Mouse (Mus musculus): ENCODE measurements around the gene Rfx3. TPM values are rescaled to one million over a fixed set of nuclear protein-coding genes. Genes with fewer than 3 reads are reported as not detected.

Gene Rfx3
- polyA plus RNA-seq, 1 experiment from 2014 or later = 40.3 TPM

DNA sequence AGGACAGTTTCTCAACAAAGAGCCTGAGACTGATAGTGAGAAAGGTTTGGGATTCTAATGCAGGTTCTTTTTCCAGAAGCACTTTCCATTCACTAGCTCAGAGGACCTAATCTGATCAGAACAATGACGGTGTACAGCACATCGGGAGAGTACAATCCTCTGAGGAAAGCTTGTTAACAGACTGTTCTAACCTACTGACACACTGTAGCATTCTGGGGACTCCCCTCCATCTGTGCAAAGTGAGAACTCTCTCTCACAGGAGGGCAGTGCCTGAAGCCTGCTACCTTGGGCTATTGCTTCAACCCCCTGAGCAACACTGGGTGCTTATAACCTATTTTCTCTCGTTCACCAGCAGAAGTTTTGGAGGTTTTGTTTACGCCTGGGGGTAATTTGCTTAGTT, 106.8 kb downstream of the Rfx3 start:
- H3K4me3 ChIP-seq = no peak overlapping the region
- H3K36me3 ChIP-seq = no peaks in the 10 kb centered on the region
- peak; percentile 89 for ATAC-seq (replicated peaks)
- 5% methylated on average over 4 of the region's 4 CpGs for WGBS
- H3K4me2 ChIP-seq (replicated peaks) = no peak overlapping the region
- H3K27me3 ChIP-seq = no peaks in the 10 kb centered on the region
- no peak overlapping the region for H3K9ac ChIP-seq (replicated peaks)
- H3K27ac ChIP-seq (replicated peaks) = peak overlapping the region; percentile 59
- H3K9me3 ChIP-seq = no peaks in the 10 kb centered on the region
- H3K4me1 ChIP-seq = peaks cover 12% of the 10 kb centered on the region

DNA sequence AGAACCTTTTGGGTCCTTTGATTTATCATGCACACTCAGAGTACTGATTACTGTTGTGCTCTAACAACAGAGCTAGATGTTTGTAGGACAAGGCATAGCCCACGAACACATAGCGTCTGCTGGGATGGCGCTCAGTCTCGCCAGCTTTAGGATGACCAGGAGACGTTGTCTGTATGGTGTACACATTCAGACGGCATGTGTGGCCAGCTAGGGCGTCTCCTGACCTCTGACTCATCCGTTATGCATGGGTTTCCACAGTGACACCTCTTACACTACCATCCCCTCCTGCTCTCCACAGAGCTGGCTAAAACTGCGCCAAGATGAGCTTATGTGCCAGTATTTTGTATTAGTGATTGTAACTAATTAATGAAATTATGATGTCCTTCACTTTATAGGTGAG, 108.4 kb downstream of the Rfx3 start:
- Histone ChIP-seq H3K4me3 (no peak overlapping the region), H3K27ac (replicated peaks) (no peak overlapping the region), H3K27me3 (no peaks in the 10 kb centered on the region), H3K9ac (replicated peaks) (no peak overlapping the region), H3K4me2 (replicated peaks) (no peak overlapping the region), H3K36me3 (no peaks in the 10 kb centered on the region), H3K9me3 (no peaks in the 10 kb centered on the region), H3K4me1 (peaks cover 12% of the 10 kb centered on the region)
- ATAC-seq (replicated peaks) = no peak
- 90% methylated on average over 9 of the region's 9 CpGs for whole genome bisulfite sequencing

DNA sequence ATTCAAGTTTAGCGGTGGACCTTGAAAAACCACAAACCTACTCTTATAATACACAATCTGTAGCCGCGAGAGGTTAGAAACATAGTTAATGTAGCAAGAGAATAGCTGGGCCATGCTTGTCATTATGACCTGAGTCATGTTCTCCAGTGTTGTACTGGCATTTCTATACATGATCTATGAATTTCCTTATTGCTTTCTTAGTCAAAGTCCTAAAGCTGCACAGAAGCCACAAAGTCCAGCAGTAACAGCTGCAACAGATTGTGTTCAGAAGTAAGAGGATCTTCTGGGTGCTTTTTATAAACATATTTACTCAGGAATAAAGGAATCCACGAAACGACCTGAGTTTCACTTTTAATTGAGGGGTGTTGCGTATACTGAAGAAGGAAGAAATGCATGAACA, 109.3 kb downstream of the Rfx3 start:
- Histone ChIP-seq H3K9ac (replicated peaks) (no peak overlapping the region), H3K27me3 (no peaks in the 10 kb centered on the region), H3K4me1 (peaks cover 12% of the 10 kb centered on the region), H3K4me3 (no peak overlapping the region), H3K27ac (replicated peaks) (no peak overlapping the region), H3K4me2 (replicated peaks) (no peak overlapping the region), H3K36me3 (no peaks in the 10 kb centered on the region), H3K9me3 (no peaks in the 10 kb centered on the region)
- ATAC-seq (replicated peaks) = no peak
- 88% methylated on average over 6 of the region's 6 CpGs for WGBS

DNA sequence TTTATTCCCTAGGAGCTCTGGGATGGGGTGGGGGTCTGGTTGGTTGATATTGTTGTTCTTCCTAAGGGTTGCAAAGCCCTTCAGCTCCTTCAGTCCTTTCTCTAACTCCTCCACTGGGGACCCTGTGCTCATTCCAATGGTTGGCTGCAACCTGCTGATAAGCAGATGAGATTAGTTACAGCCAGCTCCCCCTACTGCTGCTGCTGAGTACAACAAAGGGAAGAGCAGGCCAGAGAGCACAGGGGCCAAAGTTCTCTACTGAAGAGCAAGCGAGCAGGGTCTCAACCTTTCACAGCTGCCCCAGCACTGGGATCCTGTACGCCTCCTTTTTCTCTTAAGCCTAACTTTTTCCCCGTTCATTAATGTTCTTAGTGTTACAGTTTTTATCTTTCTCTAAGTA, 126.4 kb downstream of the Rfx3 start:
- H3K27me3 ChIP-seq = no peaks in the 10 kb centered on the region
- 86% methylated on average over 3 of the region's 3 CpGs for WGBS
- H3K9ac ChIP-seq (replicated peaks) = no peak overlapping the region
- H3K36me3 ChIP-seq = no peaks in the 10 kb centered on the region
- H3K4me3 ChIP-seq = no peak overlapping the region
- H3K4me2 ChIP-seq (replicated peaks) = no peak overlapping the region
- H3K4me1 ChIP-seq = no peaks in the 10 kb centered on the region
- no peak for ATAC-seq (replicated peaks)
- no peaks in the 10 kb centered on the region for H3K9me3 ChIP-seq
- no peak overlapping the region for H3K27ac ChIP-seq (replicated peaks)

DNA sequence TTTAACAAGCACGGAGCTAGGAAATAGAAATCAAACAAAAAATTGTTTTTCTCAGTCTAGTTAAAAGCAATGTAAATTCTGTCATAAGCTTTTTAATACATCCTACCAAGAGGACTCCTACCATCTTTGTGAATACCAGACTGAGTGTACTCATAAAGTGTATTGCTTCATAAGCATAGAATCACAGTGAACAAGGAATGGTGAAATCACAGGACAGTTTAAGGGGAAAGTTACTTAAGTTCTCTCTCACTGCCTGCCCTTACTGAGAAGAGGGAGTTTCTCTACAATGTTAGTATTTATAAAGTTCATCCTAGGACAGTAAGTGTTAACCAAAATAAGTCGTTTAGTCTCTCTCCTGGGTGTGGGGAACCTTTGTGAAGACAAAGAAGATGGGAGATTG, 133.5 kb downstream of the Rfx3 start:
- Histone ChIP-seq H3K27me3 (no peaks in the 10 kb centered on the region), H3K4me3 (no peak overlapping the region), H3K4me2 (replicated peaks) (no peak overlapping the region), H3K9me3 (no peaks in the 10 kb centered on the region), H3K36me3 (no peaks in the 10 kb centered on the region), H3K9ac (replicated peaks) (no peak overlapping the region), H3K27ac (replicated peaks) (no peak overlapping the region), H3K4me1 (no peaks in the 10 kb centered on the region)
- WGBS = 87% methylated on average over 2 of the region's 2 CpGs
- no peak for ATAC-seq (replicated peaks)

DNA sequence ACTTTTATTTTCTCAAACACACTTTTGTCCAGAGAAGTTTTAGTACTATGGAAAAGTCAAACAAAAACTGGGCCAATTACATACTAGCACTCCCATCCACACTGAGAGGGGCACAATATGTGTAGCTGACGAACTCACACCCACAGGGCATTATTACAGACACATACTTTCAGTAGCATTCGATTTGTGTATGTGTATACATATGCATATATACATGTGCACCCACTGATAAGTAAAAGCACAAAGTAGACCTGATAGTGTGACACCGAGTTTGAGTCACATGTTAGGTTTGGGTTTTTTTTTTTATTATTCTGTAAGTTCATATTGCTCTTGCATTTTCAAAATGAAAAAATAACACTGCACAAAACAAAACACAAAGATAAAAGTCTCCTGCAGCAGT, 140.2 kb downstream of the Rfx3 start:
- H3K9ac ChIP-seq (replicated peaks) = no peak overlapping the region
- no peak overlapping the region for H3K27ac ChIP-seq (replicated peaks)
- no peak for ATAC-seq (replicated peaks)
- H3K36me3 ChIP-seq = no peaks in the 10 kb centered on the region
- H3K4me2 ChIP-seq (replicated peaks) = no peak overlapping the region
- no peaks in the 10 kb centered on the region for H3K9me3 ChIP-seq
- WGBS = 91% methylated on average over 3 of the region's 3 CpGs
- no peaks in the 10 kb centered on the region for H3K27me3 ChIP-seq
- no peak overlapping the region for H3K4me3 ChIP-seq
- H3K4me1 ChIP-seq = no peaks in the 10 kb centered on the region

DNA sequence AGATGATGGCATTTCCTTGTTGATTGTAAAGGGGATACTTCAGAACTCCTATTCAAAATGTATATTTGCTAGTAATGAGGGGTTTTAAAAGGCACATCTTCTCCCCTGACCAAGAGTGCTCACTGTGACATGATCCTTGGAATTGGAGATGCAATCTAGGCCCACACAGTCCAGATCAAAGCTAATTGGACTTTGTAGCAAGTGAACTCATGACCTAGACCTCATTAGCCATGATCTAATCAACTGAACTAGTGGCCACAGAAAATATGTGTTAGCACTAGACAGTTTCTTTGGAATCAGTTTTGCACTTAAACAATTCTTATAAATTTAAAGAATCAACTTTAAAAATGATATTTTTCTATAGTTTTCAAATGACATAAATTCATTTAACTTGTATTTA, 151.3 kb downstream of the Rfx3 start:
- Histone ChIP-seq H3K4me3 (no peak overlapping the region), H3K4me1 (no peaks in the 10 kb centered on the region), H3K27ac (replicated peaks) (no peak overlapping the region), H3K4me2 (replicated peaks) (no peak overlapping the region), H3K36me3 (no peaks in the 10 kb centered on the region), H3K9me3 (no peaks in the 10 kb centered on the region), H3K9ac (replicated peaks) (no peak overlapping the region), H3K27me3 (no peaks in the 10 kb centered on the region)
- no peak for ATAC-seq (replicated peaks)

DNA sequence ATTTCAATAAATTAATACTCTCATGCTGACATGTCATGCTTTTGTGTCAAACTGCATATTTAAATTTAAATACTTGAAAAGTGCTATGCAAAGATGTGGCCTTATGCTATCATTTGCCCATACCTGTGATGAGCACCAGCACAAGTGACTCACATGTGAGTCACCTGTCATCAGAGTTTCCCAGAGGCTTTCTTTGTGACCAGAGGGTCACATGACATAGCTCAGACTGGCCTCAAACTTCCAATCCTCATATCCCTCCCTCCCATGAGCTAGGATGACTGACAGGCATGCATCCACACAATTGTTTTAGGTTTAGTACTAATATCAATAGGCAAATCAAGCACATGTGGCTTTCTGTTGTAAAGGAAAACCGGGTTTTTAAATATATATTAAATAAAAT, 162.0 kb downstream of the Rfx3 start:
- Histone ChIP-seq H3K27ac (replicated peaks) (no peak overlapping the region), H3K4me1 (no peaks in the 10 kb centered on the region), H3K36me3 (peaks cover 4% of the 10 kb centered on the region; the same call in 1 of the 2 replicates), H3K9ac (replicated peaks) (no peak overlapping the region), H3K4me2 (replicated peaks) (no peak overlapping the region), H3K9me3 (no peaks in the 10 kb centered on the region), H3K27me3 (no peaks in the 10 kb centered on the region), H3K4me3 (no peak overlapping the region)
- WGBS = 88% methylated on average over 1 of the region's 1 CpGs
- ATAC-seq (replicated peaks) = no peak

DNA sequence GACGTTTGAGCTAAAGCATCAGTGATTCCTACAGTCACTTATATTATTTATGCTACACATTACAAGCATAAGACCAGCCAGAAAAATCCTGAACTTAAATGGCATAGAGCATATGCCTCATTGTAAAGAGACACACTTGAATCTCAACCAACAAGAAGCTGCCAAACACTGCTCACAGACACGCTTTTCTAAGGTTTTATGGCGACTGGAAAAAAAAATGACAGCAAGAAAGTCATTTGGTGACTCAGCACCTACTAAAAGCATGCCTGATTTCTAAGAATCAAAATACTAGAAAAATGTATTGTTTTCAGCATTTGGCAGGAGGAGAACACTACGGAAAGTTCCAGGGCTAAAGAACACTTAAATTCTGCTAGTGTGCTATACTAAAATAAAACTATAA, 163.9 kb downstream of the Rfx3 start:
- H3K4me1 ChIP-seq = no peaks in the 10 kb centered on the region
- 80% methylated on average over 4 of the region's 4 CpGs for WGBS
- no peak for ATAC-seq (replicated peaks)
- H3K27ac ChIP-seq (replicated peaks) = no peak overlapping the region
- no peaks in the 10 kb centered on the region for H3K27me3 ChIP-seq
- H3K4me2 ChIP-seq (replicated peaks) = no peak overlapping the region
- no peak overlapping the region for H3K4me3 ChIP-seq
- no peak overlapping the region for H3K9ac ChIP-seq (replicated peaks)
- H3K36me3 ChIP-seq = peaks cover 4% of the 10 kb centered on the region; the same call in 1 of the 2 replicates
- H3K9me3 ChIP-seq = no peaks in the 10 kb centered on the region

DNA sequence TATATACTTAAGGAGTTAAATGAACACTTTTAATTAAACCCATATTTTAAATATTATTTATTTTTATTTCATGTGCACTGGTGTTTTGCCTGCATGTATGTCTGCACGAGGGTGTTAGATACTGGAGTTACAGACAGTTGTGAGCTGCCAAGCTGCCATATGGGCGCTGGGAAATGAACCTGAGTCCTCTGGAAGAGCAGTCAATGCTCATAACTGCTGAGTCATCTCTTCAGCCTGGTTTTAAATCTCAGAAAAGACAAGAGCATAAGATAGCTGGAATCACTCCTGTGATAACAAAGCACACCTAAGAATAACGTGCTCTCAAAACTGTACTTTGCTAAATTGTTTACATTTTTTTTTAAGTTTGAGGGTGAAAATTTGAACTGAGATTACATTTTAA, 172.3 kb downstream of the Rfx3 start:
- Histone ChIP-seq H3K9me3 (no peaks in the 10 kb centered on the region), H3K9ac (replicated peaks) (no peak overlapping the region), H3K36me3 (no peaks in the 10 kb centered on the region), H3K27ac (replicated peaks) (no peak overlapping the region), H3K4me1 (no peaks in the 10 kb centered on the region), H3K4me2 (replicated peaks) (no peak overlapping the region), H3K27me3 (no peaks in the 10 kb centered on the region), H3K4me3 (no peak overlapping the region)
- ATAC-seq (replicated peaks) = no peak
- WGBS = 65% methylated on average over 3 of the region's 3 CpGs

DNA sequence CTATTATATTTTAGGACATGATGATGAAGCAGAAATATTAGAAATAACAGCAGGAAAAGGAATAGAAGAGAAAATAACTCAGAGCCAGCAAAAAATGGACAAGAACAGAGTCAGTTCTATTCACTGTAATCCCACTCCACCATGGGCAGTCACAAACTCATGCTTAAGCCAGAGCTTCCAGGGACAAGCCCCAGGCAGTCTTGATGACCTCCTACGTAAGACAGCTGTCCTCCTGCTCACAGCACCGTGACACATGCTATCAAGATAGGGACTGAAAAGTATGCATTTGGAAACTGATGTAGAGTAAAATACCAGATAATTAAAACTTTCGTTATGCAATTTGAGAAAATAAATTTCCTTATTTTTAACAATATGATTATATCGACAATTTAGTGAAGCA, 172.9 kb downstream of the Rfx3 start:
- no peak for ATAC-seq (replicated peaks)
- no peaks in the 10 kb centered on the region for H3K9me3 ChIP-seq
- H3K9ac ChIP-seq (replicated peaks) = no peak overlapping the region
- H3K36me3 ChIP-seq = no peaks in the 10 kb centered on the region
- H3K4me3 ChIP-seq = no peak overlapping the region
- no peaks in the 10 kb centered on the region for H3K4me1 ChIP-seq
- H3K27ac ChIP-seq (replicated peaks) = no peak overlapping the region
- H3K27me3 ChIP-seq = no peaks in the 10 kb centered on the region
- H3K4me2 ChIP-seq (replicated peaks) = no peak overlapping the region
- WGBS = 87% methylated on average over 4 of the region's 4 CpGs

DNA sequence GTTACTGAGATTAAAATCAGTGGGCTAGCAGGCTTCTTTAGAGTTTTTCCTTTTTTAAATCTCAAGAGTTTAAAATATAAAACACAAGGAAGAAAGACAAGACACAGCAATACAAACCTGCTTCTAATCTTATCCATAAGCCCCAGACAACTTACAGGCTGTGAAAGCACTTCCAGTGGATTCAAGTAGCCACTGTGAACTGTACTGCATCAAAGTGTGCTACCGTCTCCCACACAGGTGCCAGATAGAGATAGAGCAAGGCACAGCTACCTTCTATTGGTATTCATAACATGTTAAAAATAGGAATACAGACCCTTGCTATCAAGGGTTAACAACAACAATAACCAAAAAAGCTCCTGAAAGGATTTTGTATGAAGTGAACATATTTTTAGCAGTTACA, 178.5 kb downstream of the Rfx3 start:
- Histone ChIP-seq H3K4me3 (no peak overlapping the region), H3K36me3 (no peaks in the 10 kb centered on the region), H3K4me2 (replicated peaks) (no peak overlapping the region), H3K9ac (replicated peaks) (no peak overlapping the region), H3K27me3 (no peaks in the 10 kb centered on the region), H3K4me1 (0 out of 2 replicates have a peak, but pooled peaks cover 3% of the 10 kb centered on the region), H3K9me3 (no peaks in the 10 kb centered on the region), H3K27ac (replicated peaks) (no peak overlapping the region)
- WGBS = 69% methylated on average over 1 of the region's 1 CpGs
- no peak for ATAC-seq (replicated peaks)

DNA sequence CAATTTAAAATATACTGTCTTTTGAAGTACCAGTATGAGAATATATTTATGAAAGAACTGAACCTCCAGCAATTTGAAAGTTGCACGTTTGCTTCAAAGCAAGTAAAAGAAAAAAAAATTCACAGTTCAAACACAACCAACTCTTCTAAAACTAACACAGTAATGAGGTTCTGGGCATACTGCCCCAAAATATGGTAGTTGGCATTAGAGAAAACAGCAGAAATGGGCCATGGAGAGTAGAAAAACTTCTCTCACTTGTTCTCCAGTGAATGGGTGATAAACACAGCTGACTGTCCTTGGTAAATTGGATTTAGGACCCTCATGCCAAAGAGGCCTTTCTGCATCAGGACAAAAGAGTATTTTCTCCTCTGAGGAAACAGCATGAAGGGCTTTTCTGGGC, 182.7 kb downstream of the Rfx3 start:
- H3K4me1 ChIP-seq = 0 out of 2 replicates have a peak, but pooled peaks cover 3% of the 10 kb centered on the region
- H3K4me3 ChIP-seq = no peak overlapping the region
- 35% methylated on average over 1 of the region's 1 CpGs for WGBS
- H3K36me3 ChIP-seq = peaks cover 8% of the 10 kb centered on the region; the same call in 1 of the 2 replicates
- no peak overlapping the region for H3K9ac ChIP-seq (replicated peaks)
- no peak for ATAC-seq (replicated peaks)
- no peaks in the 10 kb centered on the region for H3K27me3 ChIP-seq
- H3K4me2 ChIP-seq (replicated peaks) = no peak overlapping the region
- H3K9me3 ChIP-seq = no peaks in the 10 kb centered on the region
- H3K27ac ChIP-seq (replicated peaks) = no peak overlapping the region
